Mouse (Mus musculus) adrenal gland, postnatal 36 days (tissue): ENCODE results near the gene Tspoap1. TPM values are rescaled to one million over a fixed set of nuclear protein-coding genes. Genes with fewer than 3 reads are reported as not detected.

Source experiments
- DNase-seq, 2 experiments: peaks; one replicate each; pipeline ENCODE4 v3.0.0; 2021; ENCODE audit warnings: mixed read lengths in 1 of 2
- total RNA-seq, 2 experiments: library from RNA; stranded (reverse); gene quantifications; 2 replicates each; pipeline ENCODE4 v1.2.3; 2021

Gene Tspoap1
- total RNA-seq, 2 experiments from 2014 or later, result 3.5 to 5.0 TPM

GRCm38 (mm10) chr11:87745632-87746555, 14.4 kb upstream of the Tspoap1 start:
- DNase-seq, result no peak

GRCm38 (mm10) chr11:87747312-87747711, 13.0 kb upstream of the Tspoap1 start:
- DNase-seq, result no peak

GRCm38 (mm10) chr11:87747716-87748115, 12.6 kb upstream of the Tspoap1 start:
- DNase-seq, result no peak

- DNase-seq, result peak in 1 of 2 experiments; percentile 53
These were observed 11.9 kb upstream of the Tspoap1 start for GRCm38 (mm10) chr11:87748132-87749119.

GRCm38 (mm10) chr11:87749192-87750042, 10.9 kb upstream of the Tspoap1 start:
- peak; percentile 14 to 57 for DNase-seq

- no peak for DNase-seq
These were observed 10.3 kb upstream of the Tspoap1 start for GRCm38 (mm10) chr11:87750043-87750421.

GRCm38 (mm10) chr11:87750521-87750920, 9.8 kb upstream of the Tspoap1 start:
- no peak for DNase-seq

GRCm38 (mm10) chr11:87751031-87751430, 9.3 kb upstream of the Tspoap1 start:
- DNase-seq, result no peak

GRCm38 (mm10) chr11:87751491-87751966, 8.8 kb upstream of the Tspoap1 start:
- DNase-seq, result no peak

GRCm38 (mm10) chr11:87752307-87752706, 8.0 kb upstream of the Tspoap1 start:
- DNase-seq, result no peak

GRCm38 (mm10) chr11:87753255-87753654, 7.1 kb upstream of the Tspoap1 start:
- no peak for DNase-seq

- DNase-seq, result no peak
These were observed 6.3 kb upstream of the Tspoap1 start for GRCm38 (mm10) chr11:87753891-87754501.

GRCm38 (mm10) chr11:87754603-87755002, 5.7 kb upstream of the Tspoap1 start:
- DNase-seq, result no peak

- peak; percentile 22 to 59 for DNase-seq
These were observed 4.9 kb upstream of the Tspoap1 start for GRCm38 (mm10) chr11:87755360-87756017.

GRCm38 (mm10) chr11:87756251-87756820, 4.0 kb upstream of the Tspoap1 start:
- peak in 1 of 2 experiments; percentile 37 for DNase-seq

GRCm38 (mm10) chr11:87757001-87757954, 3.1 kb upstream of the Tspoap1 start:
- DNase-seq, result no peak

- no peak for DNase-seq
These were observed 2.0 kb upstream of the Tspoap1 start for GRCm38 (mm10) chr11:87758161-87758911.
